Mouse (Mus musculus): ENCODE results near the gene Mapk12.

DNA sequence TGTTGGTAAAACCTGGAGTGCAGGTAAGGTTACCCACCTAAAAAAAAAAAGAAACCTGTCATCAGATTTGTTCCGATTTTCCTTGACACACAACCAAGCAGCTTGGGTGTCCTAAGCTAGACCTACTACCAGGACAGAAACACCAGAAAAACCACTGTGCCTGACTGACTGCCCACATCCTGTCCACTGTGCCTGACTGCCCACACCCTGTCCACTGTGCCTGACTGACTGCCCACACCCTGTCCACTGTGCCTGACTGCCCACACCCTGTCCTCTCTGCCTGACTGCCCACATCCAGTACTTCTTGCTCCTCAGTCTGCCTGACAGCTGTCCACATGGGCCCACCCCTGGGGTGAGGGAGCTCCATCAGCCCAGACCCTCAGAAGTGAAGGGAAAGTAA, 33.5 kb downstream of the Mapk12 start:
- no peak for TF ChIP-seq POLR2A (IDR thresholded peaks at IDR 0.05; ENCODE audit: low read depth, low read length)
- TF ChIP-seq CTCF (IDR thresholded peaks at IDR 0.05; ENCODE audit: borderline replicate concordance, insufficient read depth, low read length): no peak

Measured in embryonic fibroblast, embryonic 13.5 days (primary cell).